Mouse (Mus musculus) macrophage (primary cell): ENCODE data around the gene Hs6st3. TPM values are rescaled to one million over a fixed set of nuclear protein-coding genes. Genes with fewer than 3 reads are reported as not detected.

Experiments
- H3K27ac ChIP-seq: fragments of 350-480 bp; formaldehyde crosslinking; 2 replicates; pipeline ENCODE4 v1.9.0; 2021
- H3K36me3 ChIP-seq: fragments of 350-480 bp; formaldehyde crosslinking; 2 replicates; pipeline ENCODE4 v1.9.0; 2021; ENCODE audit errors: inconsistent target
- H3K4me3 ChIP-seq: fragments of 350-480 bp; formaldehyde crosslinking; 2 replicates; pipeline ENCODE4 v1.9.0; 2021; ENCODE audit errors: inconsistent target
- H3K79me2 ChIP-seq: fragments of 350-480 bp; formaldehyde crosslinking; 2 replicates; pipeline ENCODE4 v1.9.0; 2021; ENCODE audit errors: inconsistent target
- WGBS: methylation state at CpG from one replicate; pipeline ENCODE4 v1.1.7; 2026; ENCODE audit warnings: inconsistent platforms; ENCODE audit not compliant: missing documents; 5-methylcytosine and 5-hydroxymethylcytosine counted together
- polyA plus RNA-seq: library from polyadenylated mRNA; stranded (reverse); fragments of 250-400 nt; gene quantifications from 3 replicates; pipeline ENCODE4 v1.2.4, GENCODE M21; 2018; ENCODE audit warnings: inconsistent platforms
- total RNA-seq, 78 experiments: library from RNA; depleted of rRNA; stranded (reverse); fragments of 250-400 nt; gene quantifications; 1 replicate in 9 of 78; 2 replicates in 24 of 78; 3 replicates in 43 of 78; 4 replicates in 2 of 78; pipeline ENCODE4 v1.2.4; 2018; ENCODE audit warnings: inconsistent platforms in 56 of 78

The Hs6st3 gene
- total RNA-seq (2018; cell fraction: chromatin; rRNA removed): not detected
- total RNA-seq (2018; cell fraction: cytosol; rRNA removed): not detected
- not detected for total RNA-seq (2018; cell fraction: nucleus; rRNA removed)
- polyA plus RNA-seq: not detected in 3 replicates

- Histone ChIP-seq H3K27ac (no peak within 1 kb of the TSS), H3K79me2 (no peaks in the 10 kb centered on the region), H3K4me3 (no peak within 1 kb of the TSS), H3K36me3 (no peaks in the 10 kb centered on the region)
- 2% methylated on average over 88 of the region's 100 CpGs for WGBS
Measured at GRCm38 (mm10) chr14:119137906-119138785, at the start of gene Hs6st3. Gene Hs6st3 (plus strand): TSS chr14:119138341.

DNA sequence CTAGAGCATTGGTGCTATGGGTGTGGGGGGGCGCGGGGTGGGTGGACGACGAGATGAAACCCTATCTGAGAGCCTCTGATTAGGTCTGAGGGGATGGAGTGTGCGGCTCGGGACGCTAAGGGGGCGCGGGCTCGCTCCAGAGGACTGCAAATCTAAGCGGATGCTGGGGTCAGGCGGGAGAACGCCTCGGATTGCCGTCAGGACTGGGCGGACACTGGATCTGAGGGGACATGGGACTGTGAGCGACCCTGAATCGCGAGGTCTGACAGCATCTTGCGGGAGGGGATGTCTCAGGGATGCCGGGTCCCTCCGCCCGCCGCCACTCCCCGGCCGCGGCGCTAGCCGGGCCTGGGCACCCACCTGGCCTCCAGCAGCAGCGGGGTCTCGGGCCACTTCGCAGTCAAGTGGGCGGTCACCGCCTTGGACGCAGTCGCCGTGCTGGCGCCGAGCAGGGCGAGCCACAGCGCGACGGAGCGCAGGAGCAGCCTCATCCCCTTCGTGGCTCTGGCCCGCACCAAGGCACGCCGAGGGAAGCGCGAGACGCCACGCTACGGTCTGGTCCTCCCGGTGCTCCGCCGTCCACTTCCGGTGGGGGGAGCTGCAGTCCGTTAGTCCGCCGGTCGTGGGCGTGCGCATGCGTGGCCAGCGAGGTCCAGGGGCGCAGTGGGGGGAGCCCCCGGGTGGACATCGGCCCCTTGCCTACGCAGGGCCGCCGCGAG lies 39.1 kb upstream of the Hs6st3 start, which contains the start of gene Uggt2:
TSS of gene Uggt2 (minus strand) at position 580 of the 719 bp plus-strand sequence.
- Histone ChIP-seq H3K4me3 (no peak within 1 kb of the TSS), H3K79me2 (no peaks in the 10 kb centered on the region), H3K27ac (no peak within 1 kb of the TSS), H3K36me3 (no peaks in the 10 kb centered on the region)
- 3% methylated on average over 62 of the region's 72 CpGs for WGBS

DNA sequence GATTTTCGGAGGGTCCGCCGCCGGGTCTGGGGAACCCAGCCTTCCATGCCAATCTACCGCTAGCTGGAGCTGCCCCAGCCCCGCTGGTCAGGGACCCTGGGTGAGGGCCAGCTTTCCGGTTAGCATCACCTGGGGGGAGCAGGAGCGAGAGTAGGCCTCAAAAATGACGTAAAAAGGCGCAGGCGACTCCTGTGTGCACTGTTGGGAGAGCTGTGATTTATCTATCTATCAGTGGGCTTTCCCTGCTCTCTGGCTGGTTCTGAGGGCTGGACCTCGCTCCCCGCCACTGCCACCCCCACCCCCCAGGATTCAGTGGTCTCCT lies 38.6 kb upstream of the Hs6st3 start:
- Histone ChIP-seq H3K4me3 (no peak overlapping the region), H3K79me2 (no peaks in the 10 kb centered on the region), H3K36me3 (no peaks in the 10 kb centered on the region), H3K27ac (no peak overlapping the region)
- 25% methylated on average over 13 of the region's 13 CpGs for WGBS

GRCm38 (mm10) chr14:119107591-119107990 lies 30.6 kb upstream of the Hs6st3 start:
- no peaks in the 10 kb centered on the region for H3K36me3 ChIP-seq
- H3K27ac ChIP-seq: no peak overlapping the region
- H3K79me2 ChIP-seq: no peaks in the 10 kb centered on the region
- WGBS: 87% methylated on average over 8 of the region's 8 CpGs
- H3K4me3 ChIP-seq: no peak overlapping the region

DNA sequence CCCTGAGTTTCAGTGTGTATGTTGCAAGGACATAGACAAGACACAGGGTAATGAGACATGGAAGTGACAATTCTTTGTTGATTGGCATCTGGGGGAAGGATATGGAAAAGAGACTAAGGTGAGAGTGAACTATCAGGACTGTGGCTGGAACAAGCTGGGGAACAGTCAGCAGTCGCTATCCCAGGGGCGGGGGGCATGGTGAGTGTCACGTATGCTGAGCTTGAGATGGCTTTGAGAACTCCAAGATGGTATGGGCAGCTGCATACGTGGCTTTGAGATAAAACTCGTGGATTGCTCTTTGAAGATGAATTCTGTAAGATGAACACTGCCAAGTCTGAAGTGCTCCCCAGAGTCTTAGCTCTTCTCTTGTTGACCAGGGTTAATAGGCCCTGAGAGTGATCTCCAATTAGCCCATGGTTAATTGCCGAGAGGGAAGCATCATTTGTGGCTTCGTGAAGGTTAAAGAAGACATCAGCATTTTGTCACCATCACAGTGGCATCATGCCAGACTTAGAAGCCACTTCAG lies 29.3 kb upstream of the Hs6st3 start:
- Histone ChIP-seq H3K4me3 (no peak overlapping the region), H3K79me2 (no peaks in the 10 kb centered on the region), H3K36me3 (no peaks in the 10 kb centered on the region), H3K27ac (no peak overlapping the region)
- 84% methylated on average over 7 of the region's 7 CpGs for WGBS

GRCm38 (mm10) chr14:119109776-119110218 lies 28.3 kb upstream of the Hs6st3 start:
- no peaks in the 10 kb centered on the region for H3K36me3 ChIP-seq
- 77% methylated on average over 3 of the region's 3 CpGs for WGBS
- H3K27ac ChIP-seq: no peak overlapping the region
- no peaks in the 10 kb centered on the region for H3K79me2 ChIP-seq
- H3K4me3 ChIP-seq: no peak overlapping the region

DNA sequence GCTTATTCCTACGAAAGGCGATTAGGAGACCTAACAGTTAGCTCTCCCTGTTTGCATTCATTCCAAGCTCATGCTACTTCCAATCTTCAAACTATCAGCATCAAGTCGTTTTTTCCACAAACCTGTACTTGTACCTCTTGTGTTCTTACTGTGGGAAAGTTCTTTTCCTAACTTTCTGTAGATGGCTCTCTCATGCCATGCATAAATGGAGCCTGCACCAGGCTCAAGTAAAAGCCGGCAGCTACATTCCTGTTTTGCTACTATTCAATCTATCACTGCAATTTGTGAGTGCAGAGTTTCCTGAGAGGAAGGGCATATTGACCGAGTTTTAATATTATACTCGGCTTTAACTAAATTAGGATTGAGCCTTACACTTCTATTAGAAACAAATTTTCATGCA lies 25.6 kb upstream of the Hs6st3 start:
- Histone ChIP-seq H3K79me2 (no peaks in the 10 kb centered on the region), H3K27ac (no peak overlapping the region), H3K4me3 (no peak overlapping the region), H3K36me3 (no peaks in the 10 kb centered on the region)
- 64% methylated on average over 6 of the region's 6 CpGs for WGBS

GRCm38 (mm10) chr14:119123582-119123981 lies 14.6 kb upstream of the Hs6st3 start:
- Histone ChIP-seq H3K4me3 (no peak overlapping the region), H3K79me2 (no peaks in the 10 kb centered on the region), H3K27ac (no peak overlapping the region), H3K36me3 (no peaks in the 10 kb centered on the region)
- WGBS: 10% methylated on average over 7 of the region's 12 CpGs

GRCm38 (mm10) chr14:119124061-119124460 lies 14.1 kb upstream of the Hs6st3 start:
- H3K36me3 ChIP-seq: no peaks in the 10 kb centered on the region
- 47% methylated on average over 3 of the region's 3 CpGs for WGBS

GRCm38 (mm10) chr14:119125840-119126239 lies 12.3 kb upstream of the Hs6st3 start:
- H3K36me3 ChIP-seq: no peaks in the 10 kb centered on the region
- 88% methylated on average over 4 of the region's 4 CpGs for WGBS
- no peak overlapping the region for H3K4me3 ChIP-seq
- H3K27ac ChIP-seq: no peak overlapping the region
- H3K79me2 ChIP-seq: no peaks in the 10 kb centered on the region

More at GRCm38 (mm10) chr14:119124061-119124460, 14.1 kb upstream of the Hs6st3 start:
- no peak overlapping the region for H3K4me3 ChIP-seq
- no peaks in the 10 kb centered on the region for H3K79me2 ChIP-seq
- H3K27ac ChIP-seq: no peak overlapping the region

GRCm38 (mm10) chr14:119127330-119127729 lies 10.8 kb upstream of the Hs6st3 start:
- no peaks in the 10 kb centered on the region for H3K79me2 ChIP-seq
- no peak overlapping the region for H3K4me3 ChIP-seq
- H3K36me3 ChIP-seq: no peaks in the 10 kb centered on the region
- no peak overlapping the region for H3K27ac ChIP-seq
- 88% methylated on average over 2 of the region's 2 CpGs for WGBS

- WGBS: 2% methylated on average over 38 of the region's 38 CpGs
- no peak overlapping the region for H3K4me3 ChIP-seq
- no peaks in the 10 kb centered on the region for H3K79me2 ChIP-seq
Measured at GRCm38 (mm10) chr14:119137512-119137905, 632 bp upstream of the Hs6st3 start.

GRCm38 (mm10) chr14:119138786-119139100 lies 602 bp downstream of the Hs6st3 start:
- H3K4me3 ChIP-seq: no peak overlapping the region

More at GRCm38 (mm10) chr14:119137512-119137905, 632 bp upstream of the Hs6st3 start:
- no peaks in the 10 kb centered on the region for H3K36me3 ChIP-seq
- no peak overlapping the region for H3K27ac ChIP-seq

GRCm38 (mm10) chr14:119139381-119139950 lies 1.3 kb downstream of the Hs6st3 start:
- no peak overlapping the region for H3K27ac ChIP-seq
- H3K79me2 ChIP-seq: no peaks in the 10 kb centered on the region
- H3K4me3 ChIP-seq: no peak overlapping the region
- H3K36me3 ChIP-seq: no peaks in the 10 kb centered on the region
- 48% methylated on average over 9 of the region's 9 CpGs for WGBS

More at GRCm38 (mm10) chr14:119138786-119139100, 602 bp downstream of the Hs6st3 start:
- no peaks in the 10 kb centered on the region for H3K79me2 ChIP-seq
- H3K36me3 ChIP-seq: no peaks in the 10 kb centered on the region
- WGBS: 5% methylated on average over 20 of the region's 20 CpGs
- no peak overlapping the region for H3K27ac ChIP-seq
